Mouse (Mus musculus): ENCODE data around the gene Ccr4. TPM values are rescaled to one million over a fixed set of nuclear protein-coding genes. Genes with fewer than 3 reads are reported as not detected.

Ccr4 gene
- polyA plus RNA-seq, 1 experiment = 88.6 TPM

DNA sequence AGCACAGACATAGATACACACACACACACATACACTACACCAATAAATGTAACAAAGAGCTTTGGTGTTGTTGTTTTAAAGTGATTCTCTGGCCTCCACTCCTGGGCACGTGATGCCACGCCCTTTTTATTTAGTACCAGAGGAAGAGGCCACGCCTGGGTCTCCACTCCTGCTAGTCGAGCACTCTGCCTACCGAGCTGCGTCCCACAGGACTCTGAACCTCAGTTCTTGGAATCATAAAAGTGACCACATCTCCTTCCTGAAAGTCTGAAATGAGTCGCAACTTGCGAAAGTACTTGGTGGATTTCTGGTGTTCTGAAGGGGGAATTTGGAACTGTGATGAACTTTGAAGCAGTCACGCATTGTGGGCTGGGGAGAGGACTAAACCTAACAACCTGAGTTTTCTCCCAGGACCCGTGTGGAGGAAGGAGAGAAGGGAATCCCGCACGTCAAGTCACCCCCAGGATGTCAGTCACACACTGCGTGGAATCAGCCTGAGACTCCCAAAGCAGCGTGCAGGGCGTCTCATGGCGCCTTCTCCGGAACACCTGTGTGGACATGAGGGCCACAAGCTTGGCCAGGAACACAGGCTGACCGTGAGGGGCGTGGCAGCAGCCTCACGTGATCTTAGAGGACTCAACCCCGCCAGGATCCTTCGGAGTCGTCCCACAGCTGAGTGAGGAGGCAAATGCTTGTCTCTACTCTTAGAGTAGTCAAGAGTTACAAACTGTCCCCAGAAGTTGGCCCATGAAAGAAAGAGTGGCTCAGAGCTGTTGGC lies 17.0 kb downstream of the Ccr4 start:
- Histone ChIP-seq H3K36me3 (ENCODE audit: control insufficient read depth, insufficient read depth, low read length) (0 out of 2 replicates have a peak, but pooled peaks cover 6% of the 10 kb centered on the region), H3K4me1 (replicated peaks; ENCODE audit: control insufficient read depth, insufficient read depth, low read length) (peaks cover 26% of the 10 kb centered on the region), H3K4me3 (ENCODE audit: control insufficient read depth, insufficient read depth, low read length) (no peak overlapping the region), H3K27me3 (ENCODE audit: control insufficient read depth, insufficient read depth, low read length) (no peaks in the 10 kb centered on the region), H3K27ac (ENCODE audit: control insufficient read depth, insufficient read depth, low read length) (no peak overlapping the region)
- WGBS = 80% methylated on average over 23 of the region's 23 CpGs
- no peak for DNase-seq
- TF ChIP-seq POLR2A (IDR thresholded peaks at IDR 0.05; ENCODE audit: control insufficient read depth, extremely low read depth, insufficient read depth, low read length, poor library complexity) (no peak), CTCF (IDR thresholded peaks at IDR 0.05; ENCODE audit: borderline replicate concordance, control insufficient read depth, extremely low read depth, insufficient read depth, low read length, poor library complexity) (no peak)

DNA sequence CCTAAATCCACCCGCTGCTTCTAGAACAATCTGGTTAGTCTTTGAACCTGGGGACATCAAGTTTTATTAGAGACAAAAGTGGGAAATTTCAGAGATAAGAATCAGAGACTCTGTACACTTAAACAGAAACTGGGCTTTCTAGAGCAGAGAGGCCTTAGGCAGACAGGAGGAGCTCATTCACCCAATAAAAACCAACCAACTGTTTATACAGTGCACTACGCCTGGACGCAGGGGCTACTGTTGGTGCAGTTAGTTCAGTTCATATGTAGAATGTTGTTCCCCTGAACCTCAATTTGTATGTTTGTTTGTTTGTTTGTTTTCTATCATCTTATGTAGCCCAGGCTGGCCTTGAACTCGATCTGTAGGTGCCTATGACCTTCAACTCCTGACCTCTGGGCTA lies 17.9 kb downstream of the Ccr4 start:
- no peaks in the 10 kb centered on the region for H3K27me3 ChIP-seq (ENCODE audit: control insufficient read depth, insufficient read depth, low read length)
- no peak for DNase-seq
- H3K36me3 ChIP-seq (ENCODE audit: control insufficient read depth, insufficient read depth, low read length) = 0 out of 2 replicates have a peak, but pooled peaks cover 3% of the 10 kb centered on the region
- no peak overlapping the region for H3K4me3 ChIP-seq (ENCODE audit: control insufficient read depth, insufficient read depth, low read length)
- TF ChIP-seq CTCF (IDR thresholded peaks at IDR 0.05; ENCODE audit: borderline replicate concordance, control insufficient read depth, extremely low read depth, insufficient read depth, low read length, poor library complexity) (no peak), POLR2A (IDR thresholded peaks at IDR 0.05; ENCODE audit: control insufficient read depth, extremely low read depth, insufficient read depth, low read length, poor library complexity) (no peak)
- H3K27ac ChIP-seq (ENCODE audit: control insufficient read depth, insufficient read depth, low read length) = no peak overlapping the region
- WGBS = 96% methylated on average over 4 of the region's 4 CpGs
- H3K4me1 ChIP-seq (replicated peaks; ENCODE audit: control insufficient read depth, insufficient read depth, low read length) = peaks cover 24% of the 10 kb centered on the region

DNA sequence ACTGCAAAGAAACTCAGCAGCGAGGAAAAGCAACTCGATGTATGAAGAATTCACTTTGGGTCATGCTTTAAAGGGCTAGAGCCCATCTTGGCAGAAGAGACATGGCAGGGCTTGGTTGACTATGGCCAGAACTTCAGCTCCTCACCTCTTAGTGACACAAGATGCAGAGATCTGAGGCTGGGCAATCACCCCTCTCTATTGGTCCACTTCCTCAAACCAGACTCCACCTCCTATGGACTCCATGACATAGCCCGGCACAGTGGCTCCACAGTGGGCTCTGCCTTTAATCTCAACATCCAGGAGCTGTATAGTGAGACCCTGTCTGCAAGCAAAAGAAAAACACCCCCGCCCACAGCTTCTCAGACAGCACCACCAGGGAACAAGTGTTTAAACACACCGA lies 19.9 kb downstream of the Ccr4 start:
- DNase-seq = no peak
- Histone ChIP-seq H3K4me1 (replicated peaks; ENCODE audit: control insufficient read depth, insufficient read depth, low read length) (peaks cover 30% of the 10 kb centered on the region), H3K27me3 (ENCODE audit: control insufficient read depth, insufficient read depth, low read length) (no peaks in the 10 kb centered on the region), H3K27ac (ENCODE audit: control insufficient read depth, insufficient read depth, low read length) (no peak overlapping the region), H3K4me3 (ENCODE audit: control insufficient read depth, insufficient read depth, low read length) (no peak overlapping the region), H3K36me3 (ENCODE audit: control insufficient read depth, insufficient read depth, low read length) (no peaks in the 10 kb centered on the region)
- TF ChIP-seq POLR2A (IDR thresholded peaks at IDR 0.05; ENCODE audit: control insufficient read depth, extremely low read depth, insufficient read depth, low read length, poor library complexity) = no peak
- TF ChIP-seq CTCF (IDR thresholded peaks at IDR 0.05; ENCODE audit: borderline replicate concordance, control insufficient read depth, extremely low read depth, insufficient read depth, low read length, poor library complexity) = no peak
- WGBS = 90% methylated on average over 5 of the region's 5 CpGs

DNA sequence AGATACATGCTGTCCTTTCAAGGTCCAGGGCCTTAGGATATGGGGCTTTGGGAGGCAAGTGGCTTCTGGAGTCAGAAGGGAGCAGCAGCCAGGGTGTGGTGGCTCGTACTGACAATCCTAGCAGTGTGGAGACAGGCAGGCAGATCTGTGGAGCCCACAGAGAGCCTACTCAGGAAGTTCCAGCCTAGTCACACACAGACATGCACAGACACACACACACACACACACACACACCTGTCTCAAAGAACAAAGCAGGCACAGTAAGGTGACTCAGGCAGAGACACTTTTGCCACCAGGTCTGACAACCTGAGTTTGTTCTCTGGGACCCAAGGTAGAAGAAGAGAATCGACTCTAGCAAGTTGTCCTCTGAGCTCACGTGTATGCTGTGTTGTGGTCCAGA lies 23.8 kb downstream of the Ccr4 start:
- DNase-seq = no peak
- Histone ChIP-seq H3K27me3 (ENCODE audit: control insufficient read depth, insufficient read depth, low read length) (no peaks in the 10 kb centered on the region), H3K36me3 (ENCODE audit: control insufficient read depth, insufficient read depth, low read length) (no peaks in the 10 kb centered on the region), H3K27ac (ENCODE audit: control insufficient read depth, insufficient read depth, low read length) (no peak overlapping the region), H3K4me3 (ENCODE audit: control insufficient read depth, insufficient read depth, low read length) (no peak overlapping the region), H3K4me1 (replicated peaks; ENCODE audit: control insufficient read depth, insufficient read depth, low read length) (peaks cover 22% of the 10 kb centered on the region)
- no peak for TF ChIP-seq CTCF (IDR thresholded peaks at IDR 0.05; ENCODE audit: borderline replicate concordance, control insufficient read depth, extremely low read depth, insufficient read depth, low read length, poor library complexity)
- TF ChIP-seq POLR2A (IDR thresholded peaks at IDR 0.05; ENCODE audit: control insufficient read depth, extremely low read depth, insufficient read depth, low read length, poor library complexity) = no peak
- WGBS = 74% methylated on average over 3 of the region's 3 CpGs

DNA sequence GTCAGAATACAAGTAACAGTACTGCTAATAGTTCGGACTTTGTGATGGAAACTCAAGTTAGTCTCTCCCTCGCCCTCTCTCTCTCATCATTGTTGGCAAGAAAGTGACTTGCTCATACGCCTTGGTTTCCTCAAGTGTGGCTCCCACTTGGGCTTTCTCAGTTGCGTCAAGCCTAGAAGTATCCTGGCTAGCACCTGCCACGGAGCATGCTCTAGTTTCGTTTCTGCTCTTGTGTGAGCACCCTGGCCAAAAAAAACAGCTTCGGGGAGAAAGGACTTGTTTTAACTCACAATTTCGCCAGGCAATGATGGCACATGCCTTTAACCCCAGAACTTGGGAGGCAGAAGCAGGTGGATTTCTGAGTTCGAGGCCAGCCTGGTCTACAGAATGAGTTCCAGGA lies 27.7 kb downstream of the Ccr4 start:
- DNase-seq = no peak
- TF ChIP-seq CTCF (IDR thresholded peaks at IDR 0.05; ENCODE audit: borderline replicate concordance, control insufficient read depth, extremely low read depth, insufficient read depth, low read length, poor library complexity) (no peak), POLR2A (IDR thresholded peaks at IDR 0.05; ENCODE audit: control insufficient read depth, extremely low read depth, insufficient read depth, low read length, poor library complexity) (no peak)
- Histone ChIP-seq H3K27ac (ENCODE audit: control insufficient read depth, insufficient read depth, low read length) (no peak overlapping the region), H3K4me3 (ENCODE audit: control insufficient read depth, insufficient read depth, low read length) (no peak overlapping the region), H3K4me1 (replicated peaks; ENCODE audit: control insufficient read depth, insufficient read depth, low read length) (peaks cover 8% of the 10 kb centered on the region), H3K36me3 (ENCODE audit: control insufficient read depth, insufficient read depth, low read length) (no peaks in the 10 kb centered on the region), H3K27me3 (ENCODE audit: control insufficient read depth, insufficient read depth, low read length) (no peaks in the 10 kb centered on the region)
- WGBS = 94% methylated on average over 9 of the region's 9 CpGs

DNA sequence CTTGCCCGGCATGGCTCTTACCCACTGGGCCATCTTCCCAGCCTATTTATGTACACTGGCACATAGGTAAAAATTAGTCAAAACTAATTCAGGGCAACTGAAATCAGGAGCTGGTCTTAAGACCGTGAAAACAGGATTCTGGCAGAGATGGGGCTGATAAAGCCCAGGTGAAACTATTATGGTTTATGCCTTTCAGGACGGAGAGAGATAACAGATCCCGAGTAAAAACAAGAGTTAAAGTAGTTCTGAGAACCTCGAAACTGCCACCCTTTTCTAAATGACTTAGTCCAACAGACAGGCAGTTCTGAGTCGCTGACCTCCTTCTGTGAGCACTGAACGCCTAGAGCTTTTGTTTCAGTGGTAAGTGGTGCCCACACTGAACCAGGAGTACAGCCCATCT lies 32.8 kb downstream of the Ccr4 start:
- DNase-seq = no peak
- Histone ChIP-seq H3K27me3 (ENCODE audit: control insufficient read depth, insufficient read depth, low read length) (no peaks in the 10 kb centered on the region), H3K27ac (ENCODE audit: control insufficient read depth, insufficient read depth, low read length) (no peak overlapping the region), H3K4me1 (replicated peaks; ENCODE audit: control insufficient read depth, insufficient read depth, low read length) (0 out of 2 replicates have a peak, but pooled peaks cover 2% of the 10 kb centered on the region), H3K4me3 (ENCODE audit: control insufficient read depth, insufficient read depth, low read length) (no peak overlapping the region), H3K36me3 (ENCODE audit: control insufficient read depth, insufficient read depth, low read length) (no peaks in the 10 kb centered on the region)
- 86% methylated on average over 7 of the region's 7 CpGs for WGBS
- TF ChIP-seq CTCF (IDR thresholded peaks at IDR 0.05; ENCODE audit: borderline replicate concordance, control insufficient read depth, extremely low read depth, insufficient read depth, low read length, poor library complexity) (no peak), POLR2A (IDR thresholded peaks at IDR 0.05; ENCODE audit: control insufficient read depth, extremely low read depth, insufficient read depth, low read length, poor library complexity) (no peak)
